Mouse (Mus musculus): ENCODE data around the gene Neurod6.

GRCm38 (mm10) chr6:55649996-55650395, 31.1 kb downstream of the Neurod6 start:
- TF ChIP-seq CTCF (IDR thresholded peaks at IDR 0.05; ENCODE audit: insufficient read depth, low read depth, low read length) (no peak), POLR2A (IDR thresholded peaks at IDR 0.05; ENCODE audit: insufficient read depth, low read depth, low read length) (no peak)
